Mouse (Mus musculus): ENCODE measurements around the gene Sec1. TPM values are rescaled to one million over a fixed set of nuclear protein-coding genes. Genes with fewer than 3 reads are reported as not detected.

Gene Sec1
- polyA plus RNA-seq, 2 experiments = 0.92 to 1.7 TPM

DNA sequence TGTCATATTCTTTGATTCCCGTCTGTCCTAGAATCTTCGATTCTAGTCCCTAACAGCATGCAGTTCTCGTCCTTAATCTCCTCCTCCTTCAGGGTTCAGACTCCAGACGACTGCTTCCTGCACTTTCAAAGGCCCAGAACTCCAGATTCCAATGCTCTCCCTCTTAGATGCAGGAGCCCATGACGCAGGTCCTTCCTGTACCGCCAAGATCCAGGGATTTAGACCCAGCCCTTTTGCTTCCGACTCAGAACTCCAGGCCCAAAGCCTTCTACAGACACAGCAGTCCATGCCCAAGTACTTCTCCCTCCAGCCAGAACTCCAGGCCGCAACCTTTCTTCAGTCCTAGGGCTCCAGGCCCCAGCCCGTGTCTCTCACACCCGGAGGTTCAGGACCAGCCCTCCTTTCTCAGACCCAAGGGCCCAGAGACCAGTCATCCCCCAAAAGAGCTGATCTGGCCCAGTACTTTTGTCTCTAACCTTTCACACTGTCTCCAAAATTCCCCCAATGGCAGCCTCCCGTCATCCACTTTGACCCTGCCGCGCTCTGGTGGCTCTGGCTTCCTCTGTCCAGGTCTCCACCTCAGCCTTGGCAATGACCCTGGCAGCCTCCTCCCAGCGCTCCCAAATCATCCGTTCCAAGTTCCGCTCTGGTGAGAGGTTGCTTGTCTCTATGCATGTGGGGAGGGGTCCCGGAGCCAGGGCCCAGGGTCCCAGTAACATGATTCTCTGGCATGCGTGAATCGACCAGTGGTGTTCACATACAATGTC lies 53.8 kb downstream of the Sec1 start:
- Histone ChIP-seq H3K4me2 (replicated peaks; ENCODE audit: low read depth, low read length, severe bottlenecking) (0 out of 2 replicates have a peak overlapping the region, but pooled peaks have one; percentile 15), H3K9me3 (ENCODE audit: control insufficient read depth, low read length) (no peaks in the 10 kb centered on the region), H3K27ac (replicated peaks; ENCODE audit: low read depth, low read length) (no peak overlapping the region; the same call in 1 of the 2 replicates), H3K4me3 (replicated peaks; ENCODE audit: low read length) (peak overlapping the region; percentile 7; the same call in 1 of the 2 replicates), H3K27me3 (ENCODE audit: control insufficient read depth, insufficient read depth, low read length) (no peaks in the 10 kb centered on the region), H3K9ac (ENCODE audit: low read depth, low read length, severe bottlenecking) (no peak overlapping the region), H3K4me1 (ENCODE audit: control insufficient read depth, insufficient read depth, low read length) (peaks cover 35% of the 10 kb centered on the region), H3K36me3 (ENCODE audit: control insufficient read depth, insufficient read depth, low read length) (0 out of 2 replicates have a peak, but pooled peaks cover 7% of the 10 kb centered on the region)
- TF ChIP-seq POLR2A (IDR thresholded peaks at IDR 0.05; ENCODE audit: borderline replicate concordance, extremely low read depth, insufficient read depth, insufficient read length) = no peak
- 75% methylated on average over 19 of the region's 19 CpGs for WGBS
- no peak for ATAC-seq (ENCODE audit: low FRiP score, low read depth)
- DNase-seq (ENCODE audit: low spot score) = no peak

DNA sequence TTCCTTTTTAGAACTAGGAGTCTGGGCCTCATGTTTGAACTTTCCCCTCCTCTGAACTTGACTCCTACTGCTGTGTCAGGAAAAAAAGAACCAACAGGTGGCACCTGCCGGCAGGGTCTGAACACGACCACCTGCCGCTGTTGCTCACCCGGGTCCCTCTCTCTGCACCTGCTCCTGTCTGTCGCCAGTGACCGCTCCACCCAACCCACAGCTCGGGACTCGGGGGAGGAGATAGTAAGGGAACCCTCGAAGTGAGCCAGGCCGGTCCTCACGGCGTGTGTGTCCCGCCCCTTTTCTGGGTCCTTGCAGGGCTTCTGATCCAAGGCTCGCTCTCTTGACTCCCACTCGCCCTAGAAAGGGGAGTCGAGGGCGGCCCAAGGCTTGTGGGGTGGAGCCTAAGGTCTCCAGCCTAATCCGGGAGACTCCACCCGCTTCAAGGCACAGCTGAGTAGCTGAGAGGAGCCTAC lies 54.6 kb downstream of the Sec1 start, which contains the start of gene Mamstr:
TSS of gene Mamstr (plus strand) at position 417 of the 467 bp plus-strand sequence.
- TF ChIP-seq POLR2A (IDR thresholded peaks at IDR 0.05; ENCODE audit: borderline replicate concordance, extremely low read depth, insufficient read depth, insufficient read length) = no peak
- H3K27ac ChIP-seq (replicated peaks; ENCODE audit: low read depth, low read length) = no peak within 1 kb of the TSS; the same call in 1 of the 2 replicates
- H3K4me1 ChIP-seq (ENCODE audit: control insufficient read depth, insufficient read depth, low read length) = peaks cover 33% of the 10 kb centered on the region
- DNase-seq (ENCODE audit: low spot score) (peak; percentile 73), ATAC-seq (ENCODE audit: low FRiP score, low read depth) (peak; percentile 12; the same call in 1 of the 2 replicates)
- no peak within 1 kb of the TSS for H3K9ac ChIP-seq (ENCODE audit: low read depth, low read length, severe bottlenecking)
- 0 out of 2 replicates have a peak within 1 kb of the TSS, but pooled peaks have one; percentile 52 for H3K4me2 ChIP-seq (replicated peaks; ENCODE audit: low read depth, low read length, severe bottlenecking)
- no peaks in the 10 kb centered on the region for H3K9me3 ChIP-seq (ENCODE audit: control insufficient read depth, low read length)
- WGBS = 27% methylated on average over 19 of the region's 19 CpGs
- H3K36me3 ChIP-seq (ENCODE audit: control insufficient read depth, insufficient read depth, low read length) = 0 out of 2 replicates have a peak, but pooled peaks cover 7% of the 10 kb centered on the region
- peak within 1 kb of the TSS; percentile 7; the same call in 1 of the 2 replicates for H3K4me3 ChIP-seq (replicated peaks; ENCODE audit: low read length)
- H3K27me3 ChIP-seq (ENCODE audit: control insufficient read depth, insufficient read depth, low read length) = no peaks in the 10 kb centered on the region

DNA sequence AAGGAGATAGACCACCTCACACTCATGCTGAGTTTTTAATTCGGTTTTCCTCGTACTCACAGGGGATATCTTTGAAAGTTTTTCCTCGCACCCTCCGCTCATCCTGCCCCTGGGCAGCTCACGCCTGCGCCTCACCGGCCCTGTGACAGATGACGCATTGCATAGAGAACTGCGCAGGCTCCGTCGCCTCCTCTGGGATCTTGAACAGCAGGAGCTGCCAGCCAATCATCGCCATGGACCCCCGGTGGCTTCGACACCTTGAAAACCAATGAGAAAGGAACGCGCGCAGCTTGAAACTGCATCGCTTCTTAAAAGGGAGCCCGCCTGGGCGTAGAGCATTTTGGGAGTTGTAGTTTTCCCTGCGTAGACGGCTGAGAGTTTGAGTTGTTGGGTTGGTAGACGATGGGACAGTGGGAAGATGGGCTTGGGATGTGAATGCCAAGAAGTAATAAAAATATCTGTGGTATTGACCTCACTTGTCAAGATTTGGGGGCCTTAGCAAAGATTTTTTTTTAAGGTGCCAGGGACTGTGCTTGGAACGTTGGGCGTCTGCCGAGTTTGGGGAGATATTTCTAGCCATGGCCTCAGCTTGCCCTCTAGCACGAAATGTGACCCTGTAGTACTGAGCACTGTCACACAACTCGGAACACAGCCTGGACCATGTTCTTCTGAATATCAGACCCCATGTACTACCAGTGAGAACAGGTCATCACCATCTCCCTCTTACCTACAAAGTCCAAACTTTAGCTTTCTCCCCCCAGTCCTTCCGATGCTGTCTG lies 55.4 kb downstream of the Sec1 start:
- peak overlapping the region; percentile 38; the same call in 1 of the 2 replicates for H3K9ac ChIP-seq (ENCODE audit: low read depth, low read length, severe bottlenecking)
- H3K9me3 ChIP-seq (ENCODE audit: control insufficient read depth, low read length) = no peaks in the 10 kb centered on the region
- DNase-seq (ENCODE audit: low spot score) (peak; percentile 98), ATAC-seq (ENCODE audit: low FRiP score, low read depth) (peak; percentile 85)
- peak overlapping the region; percentile 29 for H3K4me3 ChIP-seq (replicated peaks; ENCODE audit: low read length)
- H3K27ac ChIP-seq (replicated peaks; ENCODE audit: low read depth, low read length) = no peak overlapping the region
- H3K27me3 ChIP-seq (ENCODE audit: control insufficient read depth, insufficient read depth, low read length) = no peaks in the 10 kb centered on the region
- 19% methylated on average over 29 of the region's 29 CpGs for WGBS
- peaks cover 30% of the 10 kb centered on the region for H3K4me1 ChIP-seq (ENCODE audit: control insufficient read depth, insufficient read depth, low read length)
- peak; percentile 67; the same call in 1 of the 2 replicates for TF ChIP-seq POLR2A (IDR thresholded peaks at IDR 0.05; ENCODE audit: borderline replicate concordance, extremely low read depth, insufficient read depth, insufficient read length)
- 0 out of 2 replicates have a peak, but pooled peaks cover 7% of the 10 kb centered on the region for H3K36me3 ChIP-seq (ENCODE audit: control insufficient read depth, insufficient read depth, low read length)
- H3K4me2 ChIP-seq (replicated peaks; ENCODE audit: low read depth, low read length, severe bottlenecking) = peak overlapping the region; percentile 52

DNA sequence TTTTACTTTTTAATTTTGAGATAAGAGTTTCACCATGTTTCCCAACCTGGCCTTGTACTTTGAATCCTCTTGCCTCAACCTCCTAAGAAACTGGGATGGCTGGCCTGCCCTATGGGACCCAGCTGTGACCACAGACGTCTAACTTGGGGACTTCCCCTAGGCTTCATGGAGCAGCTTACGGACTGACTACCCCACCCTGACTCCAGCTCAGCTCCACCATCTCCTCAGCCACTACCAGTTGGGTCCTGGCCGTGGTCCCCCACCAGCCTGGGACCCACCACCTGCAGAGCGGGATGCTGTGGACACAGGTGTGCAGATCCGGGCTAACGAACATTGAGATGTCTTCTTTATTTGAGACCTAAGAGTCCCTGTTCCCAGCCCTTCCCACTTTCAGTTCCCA lies 56.5 kb downstream of the Sec1 start:
- no peak overlapping the region for H3K4me3 ChIP-seq (replicated peaks; ENCODE audit: low read length)
- ATAC-seq (ENCODE audit: low FRiP score, low read depth) (no peak), DNase-seq (ENCODE audit: low spot score) (no peak)
- no peak overlapping the region for H3K9ac ChIP-seq (ENCODE audit: low read depth, low read length, severe bottlenecking)
- H3K4me2 ChIP-seq (replicated peaks; ENCODE audit: low read depth, low read length, severe bottlenecking) = no peak overlapping the region
- 0 out of 2 replicates have a peak, but pooled peaks cover 7% of the 10 kb centered on the region for H3K36me3 ChIP-seq (ENCODE audit: control insufficient read depth, insufficient read depth, low read length)
- H3K4me1 ChIP-seq (ENCODE audit: control insufficient read depth, insufficient read depth, low read length) = peaks cover 27% of the 10 kb centered on the region
- no peak overlapping the region for H3K27ac ChIP-seq (replicated peaks; ENCODE audit: low read depth, low read length)
- no peaks in the 10 kb centered on the region for H3K9me3 ChIP-seq (ENCODE audit: control insufficient read depth, low read length)
- WGBS = 96% methylated on average over 6 of the region's 6 CpGs
- no peaks in the 10 kb centered on the region for H3K27me3 ChIP-seq (ENCODE audit: control insufficient read depth, insufficient read depth, low read length)
- TF ChIP-seq POLR2A (IDR thresholded peaks at IDR 0.05; ENCODE audit: borderline replicate concordance, extremely low read depth, insufficient read depth, insufficient read length) = no peak
